Mouse (Mus musculus): ENCODE measurements at regions not wholly inside any gene's neighbourhood (a gene's known extent, or its start where the extent isn't known, plus 50 kb on each side); places are given as distances from the start of the nearest gene placed in this dataset.

DNA sequence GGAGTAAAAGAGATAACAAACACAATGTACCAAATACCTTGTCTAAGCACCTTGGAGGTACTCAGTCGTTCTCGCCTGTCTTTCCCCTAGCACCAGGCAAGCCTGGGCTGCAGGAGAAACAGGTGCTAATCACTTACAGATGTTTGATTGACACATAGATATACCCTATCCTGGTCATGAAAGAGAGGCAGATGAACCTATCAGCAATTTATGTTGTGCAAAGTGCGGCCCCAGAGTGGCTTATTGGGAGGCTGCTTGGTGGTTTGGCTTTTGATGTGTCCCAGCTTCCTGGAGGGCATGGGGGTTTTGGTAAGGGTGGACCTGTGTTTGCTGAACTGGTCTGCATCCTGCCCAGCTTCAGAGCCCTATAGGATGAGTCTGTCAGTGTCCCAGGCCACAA, 129.1 kb downstream of the Tmem30b start:
- TF ChIP-seq POLR2A (IDR thresholded peaks at IDR 0.05; ENCODE audit: borderline replicate concordance, insufficient read depth, low read length): no peak
- no peak for TF ChIP-seq CTCF (IDR thresholded peaks at IDR 0.05; ENCODE audit: borderline replicate concordance, insufficient read depth, low read depth, low read length)

Measured in cerebellum, adult 2 months (tissue).